Mouse (Mus musculus): Measurements from ENCODE around the gene Ddi2. TPM values are rescaled to one million over a fixed set of nuclear protein-coding genes. Genes with fewer than 3 reads are reported as not detected.
A peak's percentile ranks its signal among the peaks of the same experiment; 100 is the strongest.

Ddi2 gene
- polyA plus RNA-seq, 1 experiment = 21.1 TPM

DNA sequence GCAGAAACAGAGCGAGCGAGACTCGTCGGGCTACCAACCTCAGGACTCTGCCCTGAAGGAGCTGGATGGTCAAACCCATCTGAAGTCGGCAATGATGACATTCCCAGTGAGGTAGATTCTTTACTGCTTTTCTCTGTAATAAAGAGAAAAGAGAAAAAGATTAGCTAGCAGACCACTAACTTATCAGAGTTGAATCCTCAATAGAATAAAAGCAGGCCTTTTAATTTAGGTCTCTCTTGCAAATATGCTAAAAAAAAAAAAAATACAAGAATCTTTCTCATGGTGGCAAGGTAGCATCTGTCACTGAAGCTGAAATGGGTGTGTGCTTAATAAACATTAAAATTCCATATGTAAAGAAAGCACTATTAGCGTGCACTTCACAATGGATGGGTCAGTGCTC, 37.7 kb downstream of the Ddi2 start, which contains the start of gene Rsc1a1:
Gene Rsc1a1 (minus strand): TSS at position 101 of the 400 bp plus-strand sequence.
- Histone ChIP-seq H3K27me3 (ENCODE audit: control insufficient read depth, insufficient read depth, low read length) (no peaks in the 10 kb centered on the region), H3K27ac (ENCODE audit: insufficient read depth, low read length) (no peak within 1 kb of the TSS), H3K4me1 (ENCODE audit: control insufficient read depth, insufficient read depth, low read length) (peaks cover 5% of the 10 kb centered on the region), H3K4me3 (replicated peaks; ENCODE audit: insufficient read depth, low read depth, low read length) (no peak within 1 kb of the TSS)
- 94% methylated on average over 6 of the region's 6 CpGs for WGBS
- DNase-seq = no peak
- TF ChIP-seq POLR2A (IDR thresholded peaks at IDR 0.05; ENCODE audit: borderline replicate concordance, insufficient read depth, low read length) (no peak), CTCF (IDR thresholded peaks at IDR 0.05; ENCODE audit: borderline replicate concordance, insufficient read depth, low read depth, low read length) (no peak)

DNA sequence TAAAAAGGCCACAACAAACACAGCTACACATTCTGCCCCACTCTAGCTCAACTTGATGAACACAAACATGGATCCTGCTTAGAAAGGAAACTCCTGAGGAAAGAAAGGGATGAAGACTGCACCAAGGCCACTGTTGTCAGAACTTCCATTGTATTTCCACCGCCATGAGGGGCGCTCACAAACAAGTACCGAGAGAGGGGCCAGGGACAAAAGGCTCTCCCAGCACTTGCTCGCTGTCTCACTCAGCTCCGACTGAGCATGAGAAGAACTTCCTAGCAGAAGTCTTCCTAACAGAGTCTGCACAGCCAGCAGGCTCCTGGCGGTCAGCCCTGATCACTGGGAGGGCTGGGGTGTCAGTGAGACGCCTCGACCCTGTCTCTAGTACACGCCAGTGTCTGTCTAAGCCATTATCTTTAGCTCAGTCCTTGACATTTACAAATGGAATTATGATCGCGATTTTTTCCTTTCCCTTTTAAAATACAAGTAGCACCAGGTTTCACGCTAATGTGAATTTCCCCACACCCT, 40.5 kb downstream of the Ddi2 start:
- peaks cover 5% of the 10 kb centered on the region for H3K4me1 ChIP-seq (ENCODE audit: control insufficient read depth, insufficient read depth, low read length)
- TF ChIP-seq POLR2A (IDR thresholded peaks at IDR 0.05; ENCODE audit: borderline replicate concordance, insufficient read depth, low read length) = no peak
- H3K27ac ChIP-seq (ENCODE audit: insufficient read depth, low read length) = no peak overlapping the region
- DNase-seq = peak in 1 of 2 experiments; percentile 18
- no peaks in the 10 kb centered on the region for H3K27me3 ChIP-seq (ENCODE audit: control insufficient read depth, insufficient read depth, low read length)
- WGBS = 39% methylated on average over 12 of the region's 12 CpGs
- no peak overlapping the region for H3K4me3 ChIP-seq (replicated peaks; ENCODE audit: insufficient read depth, low read depth, low read length)

DNA sequence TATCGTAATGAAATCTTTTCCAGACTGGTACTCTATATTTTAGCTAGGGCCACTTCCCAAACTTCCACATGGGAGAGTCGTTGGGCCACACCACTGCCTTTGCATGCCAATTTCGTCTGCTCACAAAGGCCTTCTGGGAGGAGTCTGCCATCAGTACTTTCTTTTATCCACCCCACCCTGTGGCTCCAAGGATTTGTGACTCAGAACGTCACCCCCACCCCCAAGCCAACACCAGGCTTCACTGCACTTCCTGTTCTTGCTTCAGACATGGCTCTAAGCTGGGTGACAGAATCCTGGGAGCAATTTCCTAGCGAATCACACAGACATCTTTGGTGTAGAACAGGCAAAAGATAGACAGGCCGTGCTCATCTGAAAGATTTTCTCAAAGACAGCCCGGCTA, 41.5 kb downstream of the Ddi2 start:
- H3K4me3 ChIP-seq (replicated peaks; ENCODE audit: insufficient read depth, low read depth, low read length) = no peak overlapping the region
- peaks cover 5% of the 10 kb centered on the region for H3K4me1 ChIP-seq (ENCODE audit: control insufficient read depth, insufficient read depth, low read length)
- H3K27me3 ChIP-seq (ENCODE audit: control insufficient read depth, insufficient read depth, low read length) = no peaks in the 10 kb centered on the region
- TF ChIP-seq POLR2A (IDR thresholded peaks at IDR 0.05; ENCODE audit: borderline replicate concordance, insufficient read depth, low read length) = no peak
- TF ChIP-seq CTCF (IDR thresholded peaks at IDR 0.05; ENCODE audit: borderline replicate concordance, insufficient read depth, low read depth, low read length) = no peak
- DNase-seq = no peak
- no peak overlapping the region for H3K27ac ChIP-seq (ENCODE audit: insufficient read depth, low read length)
- 57% methylated on average over 7 of the region's 7 CpGs for WGBS

DNA sequence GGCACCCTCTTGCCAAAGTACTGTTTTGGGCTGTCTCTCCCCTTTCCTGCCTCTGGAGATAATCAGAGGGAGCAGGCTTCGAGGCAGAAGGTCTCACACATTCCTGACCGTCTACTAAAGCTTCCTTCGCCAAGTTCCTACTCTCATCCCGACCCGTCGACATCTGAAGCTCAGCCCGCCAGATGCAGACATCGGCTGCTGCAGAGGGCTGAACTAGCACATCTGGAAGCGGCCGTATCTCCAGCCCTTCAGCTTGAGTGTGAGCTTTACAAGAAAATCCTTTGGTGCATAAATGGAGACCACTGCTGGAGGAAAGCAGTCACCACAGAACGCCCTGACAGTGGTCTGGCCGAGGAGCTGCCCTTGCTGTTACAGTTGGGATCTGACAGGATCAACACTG, 42.3 kb downstream of the Ddi2 start:
- Histone ChIP-seq H3K27ac (ENCODE audit: insufficient read depth, low read length) (no peak overlapping the region), H3K4me3 (replicated peaks; ENCODE audit: insufficient read depth, low read depth, low read length) (no peak overlapping the region), H3K4me1 (ENCODE audit: control insufficient read depth, insufficient read depth, low read length) (peaks cover 5% of the 10 kb centered on the region), H3K27me3 (ENCODE audit: control insufficient read depth, insufficient read depth, low read length) (no peaks in the 10 kb centered on the region)
- 81% methylated on average over 12 of the region's 12 CpGs for WGBS
- DNase-seq = no peak
- TF ChIP-seq POLR2A (IDR thresholded peaks at IDR 0.05; ENCODE audit: borderline replicate concordance, insufficient read depth, low read length) (no peak), CTCF (IDR thresholded peaks at IDR 0.05; ENCODE audit: borderline replicate concordance, insufficient read depth, low read depth, low read length) (no peak)

- Histone ChIP-seq H3K4me1 (ENCODE audit: control insufficient read depth, insufficient read depth, low read length) (peaks cover 5% of the 10 kb centered on the region), H3K27ac (ENCODE audit: insufficient read depth, low read length) (no peak overlapping the region), H3K27me3 (ENCODE audit: control insufficient read depth, insufficient read depth, low read length) (no peaks in the 10 kb centered on the region), H3K4me3 (replicated peaks; ENCODE audit: insufficient read depth, low read depth, low read length) (no peak overlapping the region)
- WGBS = 93% methylated on average over 2 of the region's 2 CpGs
- DNase-seq = no peak
- TF ChIP-seq POLR2A (IDR thresholded peaks at IDR 0.05; ENCODE audit: borderline replicate concordance, insufficient read depth, low read length) (no peak), CTCF (IDR thresholded peaks at IDR 0.05; ENCODE audit: borderline replicate concordance, insufficient read depth, low read depth, low read length) (no peak)
These were observed 44.2 kb downstream of the Ddi2 start for GRCm38 (mm10) chr4:141679016-141679415.

DNA sequence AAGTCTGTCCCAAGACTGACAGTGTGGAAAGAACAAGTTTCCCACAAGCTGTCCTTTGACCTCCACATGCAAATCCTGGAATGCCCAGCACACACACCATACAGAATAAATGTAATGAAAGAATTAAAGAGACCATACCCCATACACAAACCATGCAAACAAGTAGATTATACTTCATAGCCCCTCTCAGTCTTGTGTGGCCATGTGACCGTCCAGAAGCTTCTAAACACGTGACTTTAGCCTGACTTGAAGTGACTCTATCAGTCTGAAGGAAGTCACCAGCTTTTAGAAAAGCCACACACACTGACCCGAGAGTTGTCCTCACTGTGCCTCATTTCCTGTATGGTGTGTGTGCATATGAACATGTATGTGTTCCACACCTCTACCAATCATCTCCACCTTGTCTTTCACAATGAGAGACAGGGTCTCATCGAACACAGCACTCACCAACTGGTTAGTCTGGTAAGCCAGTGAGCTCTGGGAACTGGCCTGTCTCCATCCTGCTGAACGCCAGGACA, 46.7 kb downstream of the Ddi2 start:
- Histone ChIP-seq H3K27ac (ENCODE audit: insufficient read depth, low read length) (no peak overlapping the region), H3K4me3 (replicated peaks; ENCODE audit: insufficient read depth, low read depth, low read length) (no peak overlapping the region), H3K4me1 (ENCODE audit: control insufficient read depth, insufficient read depth, low read length) (no peaks in the 10 kb centered on the region), H3K27me3 (ENCODE audit: control insufficient read depth, insufficient read depth, low read length) (no peaks in the 10 kb centered on the region)
- WGBS = 71% methylated on average over 5 of the region's 5 CpGs
- no peak for TF ChIP-seq POLR2A (IDR thresholded peaks at IDR 0.05; ENCODE audit: borderline replicate concordance, insufficient read depth, low read length)
- TF ChIP-seq CTCF (IDR thresholded peaks at IDR 0.05; ENCODE audit: borderline replicate concordance, insufficient read depth, low read depth, low read length) = no peak
- no peak for DNase-seq

- TF ChIP-seq POLR2A (IDR thresholded peaks at IDR 0.05; ENCODE audit: borderline replicate concordance, insufficient read depth, low read length) = no peak
- no peaks in the 10 kb centered on the region for H3K27me3 ChIP-seq (ENCODE audit: control insufficient read depth, insufficient read depth, low read length)
- no peak for DNase-seq
- H3K27ac ChIP-seq (ENCODE audit: insufficient read depth, low read length) = no peak overlapping the region
- no peaks in the 10 kb centered on the region for H3K4me1 ChIP-seq (ENCODE audit: control insufficient read depth, insufficient read depth, low read length)
- 79% methylated on average over 13 of the region's 13 CpGs for WGBS
- H3K4me3 ChIP-seq (replicated peaks; ENCODE audit: insufficient read depth, low read depth, low read length) = no peak overlapping the region
These were observed 50.9 kb downstream of the Ddi2 start for GRCm38 (mm10) chr4:141672325-141672724.

- Histone ChIP-seq H3K4me1 (ENCODE audit: control insufficient read depth, insufficient read depth, low read length) (no peaks in the 10 kb centered on the region), H3K4me3 (replicated peaks; ENCODE audit: insufficient read depth, low read depth, low read length) (no peak overlapping the region), H3K27ac (ENCODE audit: insufficient read depth, low read length) (no peak overlapping the region), H3K27me3 (ENCODE audit: control insufficient read depth, insufficient read depth, low read length) (no peaks in the 10 kb centered on the region)
- TF ChIP-seq POLR2A (IDR thresholded peaks at IDR 0.05; ENCODE audit: borderline replicate concordance, insufficient read depth, low read length) = no peak
- no peak for TF ChIP-seq CTCF (IDR thresholded peaks at IDR 0.05; ENCODE audit: borderline replicate concordance, insufficient read depth, low read depth, low read length)
- WGBS = 76% methylated on average over 4 of the region's 4 CpGs
- DNase-seq = no peak
These were observed 51.8 kb downstream of the Ddi2 start for GRCm38 (mm10) chr4:141671389-141671788.
